Comparison of ENCODE assay signal across 10 mouse cellular contexts in the genomic region with DNA sequence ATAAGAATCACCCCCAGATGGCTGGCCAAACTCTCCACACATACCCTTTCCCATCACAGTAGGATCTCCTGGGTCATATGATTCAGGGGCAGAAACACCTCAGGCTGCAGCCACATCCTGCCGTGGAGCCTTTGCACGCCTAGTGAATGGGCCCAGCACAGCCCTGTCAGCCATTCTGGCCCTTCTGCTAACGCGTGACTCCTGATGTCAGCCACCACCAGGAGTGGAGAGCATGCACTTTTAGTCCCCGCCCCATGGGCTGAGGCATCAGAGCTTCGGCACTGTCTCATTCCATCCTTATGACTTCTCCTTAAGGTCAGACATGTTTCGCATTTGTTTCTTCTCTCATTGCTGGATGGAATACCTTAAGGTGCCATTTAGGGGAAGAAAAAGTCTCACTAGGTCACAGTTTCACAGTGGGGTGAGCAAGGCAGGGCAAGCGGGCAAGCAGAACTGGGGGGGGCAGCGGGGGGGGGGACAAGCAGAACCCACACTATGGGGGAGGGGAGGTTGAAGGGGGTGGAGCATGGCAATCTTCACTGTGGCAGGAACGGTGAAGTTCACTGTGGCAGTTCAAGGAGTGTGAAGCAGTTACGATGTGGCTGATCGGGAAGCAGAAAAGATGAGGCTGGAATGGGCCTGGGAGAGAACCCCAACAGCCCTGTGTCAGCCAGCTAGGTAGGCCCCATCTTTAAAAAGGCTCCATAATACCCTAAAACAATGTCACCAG. TPM values are rescaled to one million over a fixed set of nuclear protein-coding genes. Genes with fewer than 3 reads are reported as not detected.
DNase-seq lines count a peak whose midpoint lies in the region; ATAC-seq lines count a peak whose summit lies in the region.
"Had no signal": no experiment of that assay in that cellular context is flagged by ENCODE, and none has a peak within 500 bp of the region (broad histone marks: within the 10 kb centered on the region; RNA-seq: fewer than 3 reads in every experiment).

No protein-coding gene starts in this region.

- 41% methylated on average over 12 of the region's 12 CpGs for WGBS in heart, embryonic 14.5 days
- 62% methylated on average over 12 of the region's 12 CpGs for WGBS in embryonic facial prominence, embryonic 10.5 days

- 0 out of 2 replicates have a peak, but pooled peaks have one; percentile 33 for ATAC-seq in heart, embryonic 14.5 days (ENCODE audit: insufficient number of reproducible peaks, insufficient read depth, low FRiP score, low read depth)

- H3K27me3 ChIP-seq in heart, embryonic 14.5 days (ENCODE audit: control insufficient read depth, insufficient read depth, low read length): no peaks in the 10 kb centered on the region
- H3K27me3 ChIP-seq in embryonic facial prominence, embryonic 10.5 days (replicated peaks; ENCODE audit: low read depth, poor library complexity, severe bottlenecking): no peaks in the 10 kb centered on the region
- H3K27me3 ChIP-seq: embryonic facial prominence, embryonic 12.5 days; stomach, embryonic 15.5 days had no signal

- intact Hi-C loops in heart, postnatal 25 days (cut with DNase I): no loop called here

- H3K4me3 ChIP-seq in heart, embryonic 14.5 days (ENCODE audit: control insufficient read depth in 1 of 2, insufficient read depth in 1 of 2, low read depth in 1 of 2, low read length in 2 of 2): no peak overlapping the region
- no peak overlapping the region for H3K4me3 ChIP-seq in embryonic facial prominence, embryonic 10.5 days
- H3K4me3 ChIP-seq: embryonic facial prominence, embryonic 12.5 days; stomach, embryonic 15.5 days had no signal

- DNase-seq in heart, adult 11 months: peak; percentile 96
- no peak for DNase-seq in heart, postnatal 25 days (ENCODE audit: low spot score)
- peak; percentile 39 to 47 for DNase-seq in right cerebral cortex, postnatal 10 days (ENCODE audit: low spot score in 2 of 2)
- no peak for DNase-seq in right cerebral cortex, adult 18-20 months
- DNase-seq in cerebellum, adult 18-20 months: no peak
- no peak for DNase-seq in embryonic facial prominence, embryonic 10.5 days (ENCODE audit: low spot score)
- DNase-seq in cerebellum, adult 9-11 months: no peak

- H3K4me1 ChIP-seq in heart, embryonic 14.5 days (ENCODE audit: control insufficient read depth in 2 of 2, insufficient read depth in 2 of 2, low read length in 2 of 2): peaks cover 30 to 40% of the 10 kb centered on the region in 2 experiments
- peaks cover 24% of the 10 kb centered on the region for H3K4me1 ChIP-seq in embryonic facial prominence, embryonic 10.5 days
- H3K4me1 ChIP-seq: stomach, embryonic 15.5 days had no signal

- H3K4me2 ChIP-seq in heart, embryonic 14.5 days (ENCODE audit: low read length): no peak overlapping the region
- H3K4me2 ChIP-seq: embryonic facial prominence, embryonic 12.5 days; stomach, embryonic 15.5 days had no signal

- H3K27ac ChIP-seq in heart, embryonic 14.5 days (replicated peaks in 1 of 2; ENCODE audit: control insufficient read depth in 1 of 2, insufficient read depth in 1 of 2, low read depth in 2 of 2, low read length in 2 of 2): peak overlapping the region; percentile 67 to 92
- no peak overlapping the region for H3K27ac ChIP-seq in embryonic facial prominence, embryonic 10.5 days (replicated peaks)
- H3K27ac ChIP-seq: embryonic facial prominence, embryonic 12.5 days; stomach, embryonic 15.5 days had no signal

- no peaks in the 10 kb centered on the region for H3K36me3 ChIP-seq in heart, embryonic 14.5 days (ENCODE audit: control insufficient read depth, insufficient read depth, low read length)
- no peaks in the 10 kb centered on the region for H3K36me3 ChIP-seq in embryonic facial prominence, embryonic 10.5 days (replicated peaks)
- H3K36me3 ChIP-seq: embryonic facial prominence, embryonic 12.5 days; stomach, embryonic 15.5 days had no signal

- H3K9me3 ChIP-seq in heart, embryonic 14.5 days (ENCODE audit: control insufficient read depth, low read length): no peaks in the 10 kb centered on the region
- no peaks in the 10 kb centered on the region for H3K9me3 ChIP-seq in embryonic facial prominence, embryonic 10.5 days
- H3K9me3 ChIP-seq: embryonic facial prominence, embryonic 12.5 days; stomach, embryonic 15.5 days had no signal

- H3K9ac ChIP-seq in heart, embryonic 14.5 days (ENCODE audit: low read length): peak overlapping the region; percentile 35; the same call in 1 of the 2 replicates
- H3K9ac ChIP-seq: embryonic facial prominence, embryonic 12.5 days; stomach, embryonic 15.5 days had no signal

RNA-seq across cellular contexts. Expression of gene Rhob, which starts 19.8 kb away (rescaled TPM):
- 100 to 1,000 TPM; 149 to 156 TPM for total RNA-seq in heart, postnatal 25 days (2021)
- 50.6 and 56.1 TPM in 2 replicates for polyA plus RNA-seq in heart, embryonic 14.5 days (2014; fragmentation: Nextera tagmentation; extraction: Ambion mirVana)
- polyA plus RNA-seq in embryonic facial prominence, embryonic 10.5 days (2016; fragmentation: Nextera tagmentation; extraction: Ambion mirVana): 24.8 and 26.4 TPM in 2 replicates

Comparison
In these comparisons a context has a peak if more than half of its experiments do, and no peak if none do; other contexts are left out.
1. DNase-seq: peak in heart, adult 11 months (single experiment) and right cerebral cortex, postnatal 10 days (2 of 2); none in heart, postnatal 25 days (single experiment), right cerebral cortex, adult 18-20 months (single experiment), cerebellum, adult 18-20 months (0 of 2), embryonic facial prominence, embryonic 10.5 days (single experiment) and cerebellum, adult 9-11 months (single experiment).